Mouse (Mus musculus) right cerebral cortex, postnatal 10 days (tissue): ENCODE results near the gene Fras1.
A peak's percentile ranks its signal among the peaks of the same experiment; 100 is the strongest.

ENCODE experiments used
- DNase-seq, 2 experiments: peaks; one replicate each; pipeline ENCODE4 v3.0.0; 2021; ENCODE audit warnings: low spot score in 2 of 2

Fras1 gene

GRCm38 (mm10) chr5:96373567-96373985, at the start of gene Fras1:
Gene Fras1 (plus strand): TSS chr5:96373955.
- DNase-seq = no peak

- peak in 1 of 2 experiments; percentile 42 for DNase-seq
These were observed 42.6 kb upstream of the Fras1 start for GRCm38 (mm10) chr5:96331048-96331737.

- no peak for DNase-seq
These were observed 42.1 kb upstream of the Fras1 start for GRCm38 (mm10) chr5:96331738-96332070.

GRCm38 (mm10) chr5:96333963-96334362, 39.8 kb upstream of the Fras1 start:
- no peak for DNase-seq

GRCm38 (mm10) chr5:96340564-96340963, 33.2 kb upstream of the Fras1 start:
- no peak for DNase-seq

- no peak for DNase-seq
These were observed 28.8 kb upstream of the Fras1 start for GRCm38 (mm10) chr5:96344983-96345382.

GRCm38 (mm10) chr5:96351963-96352362, 21.8 kb upstream of the Fras1 start:
- no peak for DNase-seq

- no peak for DNase-seq
These were observed 9.8 kb upstream of the Fras1 start for GRCm38 (mm10) chr5:96363950-96364349.

- DNase-seq = no peak
These were observed 8.2 kb upstream of the Fras1 start for GRCm38 (mm10) chr5:96365590-96365989.

GRCm38 (mm10) chr5:96367260-96367659, 6.5 kb upstream of the Fras1 start:
- no peak for DNase-seq

GRCm38 (mm10) chr5:96373106-96373505, 649 bp upstream of the Fras1 start:
- DNase-seq = no peak

GRCm38 (mm10) chr5:96373986-96374901, 489 bp downstream of the Fras1 start:
- DNase-seq = peak; percentile 83

GRCm38 (mm10) chr5:96375391-96375831, 1.7 kb downstream of the Fras1 start:
- DNase-seq = peak in 1 of 2 experiments; percentile 28

- DNase-seq = peak in 1 of 2 experiments; percentile 43
These were observed 2.5 kb downstream of the Fras1 start for GRCm38 (mm10) chr5:96376216-96376615.

GRCm38 (mm10) chr5:96386138-96386933, 12.6 kb downstream of the Fras1 start:
- DNase-seq = peak in 1 of 2 experiments; percentile 15

GRCm38 (mm10) chr5:96388306-96388705, 14.6 kb downstream of the Fras1 start:
- no peak for DNase-seq

GRCm38 (mm10) chr5:96389963-96390623, 16.3 kb downstream of the Fras1 start:
- no peak for DNase-seq

GRCm38 (mm10) chr5:96391086-96391485, 17.3 kb downstream of the Fras1 start:
- DNase-seq = no peak

GRCm38 (mm10) chr5:96394947-96395346, 21.2 kb downstream of the Fras1 start:
- DNase-seq = no peak

GRCm38 (mm10) chr5:96395786-96396650, 22.3 kb downstream of the Fras1 start:
- DNase-seq = no peak
